Mouse (Mus musculus) lung, adult 2 months (tissue): Measurements from ENCODE around the gene Capza1. TPM values are rescaled to one million over a fixed set of nuclear protein-coding genes. Genes with fewer than 3 reads are reported as not detected.

ENCODE experiments used
- DNase-seq: peaks from one replicate; pipeline ENCODE4 v3.0.0; 2022
- H3K4me1 ChIP-seq: fragments of 200-500 bp; 2 replicates; pipeline ENCODE4 v1.6.1; 2011; ENCODE audit warnings: low read length; ENCODE audit not compliant: control insufficient read depth, insufficient read depth
- H3K4me3 ChIP-seq: fragments of 200-500 bp; replicated peaks from 2 replicates; pipeline ENCODE3; 2011; ENCODE audit warnings: low read depth, mild to moderate bottlenecking, control low read depth, low read length; ENCODE audit errors: extremely low read depth
- CTCF ChIP-seq: fragments of 200-500 bp; IDR thresholded peaks from 2 replicates; pipeline ENCODE4 v1.5.1; 2011; ENCODE audit warnings: mild to moderate bottlenecking, low read length, control low read depth; ENCODE audit not compliant: insufficient read depth
- POLR2A ChIP-seq: fragments of 200-500 bp; IDR thresholded peaks from 2 replicates; pipeline ENCODE4 v1.6.1; 2011; ENCODE audit warnings: low read depth, mild to moderate bottlenecking, control low read depth, low read length, borderline replicate concordance; ENCODE audit errors: extremely low read depth
- WGBS: fragments of 180-500 bp; shearing (Covaris S2); methylation state at CpG from one replicate; pipeline ENCODE4 v1.1.7; 2018; 5-methylcytosine and 5-hydroxymethylcytosine counted together
- polyA plus RNA-seq: library from polyadenylated mRNA; depleted of rRNA; stranded (reverse); fragments of >200 nt; gene quantifications from 2 replicates; pipeline ENCODE4 v1.2.3, GENCODE M21; 2012; rRNA removed

Gene Capza1
- polyA plus RNA-seq, 1 experiment = 31.0 TPM

DNA sequence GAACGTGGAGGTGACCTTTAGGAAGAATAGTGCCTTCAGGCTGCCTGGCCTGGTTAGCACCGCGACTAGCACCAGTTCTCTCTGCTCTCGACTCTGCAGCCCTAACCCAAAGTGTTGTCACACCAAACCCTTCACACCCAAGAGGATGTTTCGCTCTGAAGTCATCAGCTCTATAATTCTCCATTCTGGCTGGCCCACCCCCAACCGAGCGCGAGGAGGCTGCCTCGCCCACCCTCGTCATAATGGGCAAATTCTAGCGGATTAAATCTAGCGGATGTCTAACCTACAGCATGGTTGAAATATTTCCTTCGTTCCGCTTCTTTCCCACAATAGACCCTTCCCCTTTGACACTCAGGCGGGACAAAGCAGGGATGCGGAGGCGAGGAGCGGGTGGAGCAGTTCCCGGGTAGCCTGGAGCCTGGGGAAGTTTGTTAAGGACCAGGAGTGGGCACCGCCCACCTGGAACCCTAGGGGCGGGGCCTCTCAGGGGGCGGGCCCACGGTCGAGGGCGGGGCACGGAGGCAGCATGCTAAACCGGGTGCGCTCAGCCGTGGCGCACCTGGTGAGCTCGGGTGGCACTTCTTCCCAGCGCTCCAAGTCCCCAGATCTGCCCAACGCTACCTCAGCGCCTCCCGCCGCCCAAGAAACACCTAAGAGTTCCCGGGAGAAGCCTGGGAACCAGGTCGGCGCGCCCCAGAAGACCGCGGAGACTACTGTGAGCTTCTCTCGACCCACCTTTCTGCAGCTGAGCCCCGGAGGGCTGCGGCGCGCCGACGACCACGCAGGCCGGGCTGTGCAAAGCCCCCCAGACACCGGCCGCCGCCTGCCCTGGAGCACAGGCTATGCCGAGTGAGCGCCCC lies 83.5 kb downstream of the Capza1 start, which contains the start of gene Ppm1j:
Gene Ppm1j, plus strand, starts transcription at position 496 of the 860 bp plus-strand sequence.
- peaks cover 27% of the 10 kb centered on the region for H3K4me1 ChIP-seq
- no peak for TF ChIP-seq CTCF
- no peak for TF ChIP-seq POLR2A
- DNase-seq = peak; percentile 81
- peak within 1 kb of the TSS; percentile 49 for H3K4me3 ChIP-seq
- WGBS = 2% methylated on average over 56 of the region's 56 CpGs

DNA sequence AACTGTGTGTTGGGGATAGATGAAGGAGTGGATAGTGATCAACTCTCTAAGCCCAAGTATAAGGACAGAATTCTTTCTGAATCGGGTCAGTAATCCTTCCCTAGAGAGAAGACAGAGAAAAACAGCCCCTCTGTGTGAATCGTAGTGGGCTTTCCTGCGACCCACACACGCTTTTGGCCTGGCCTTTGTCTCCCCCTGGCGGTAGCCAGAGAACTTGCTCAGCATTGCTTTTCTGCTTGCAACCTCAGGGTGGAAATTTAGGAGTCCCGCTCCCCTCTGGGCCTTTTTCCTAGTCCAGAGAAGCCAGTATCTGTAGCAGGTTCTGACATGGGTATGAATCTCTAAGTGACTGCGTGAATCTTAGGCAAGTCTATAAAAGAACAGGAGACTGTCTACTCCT lies 84.4 kb downstream of the Capza1 start:
- no peak for TF ChIP-seq POLR2A
- TF ChIP-seq CTCF = peak; percentile 93
- 2% methylated on average over 7 of the region's 7 CpGs for WGBS
- peak; percentile 62 for DNase-seq
- Histone ChIP-seq H3K4me3 (no peak overlapping the region), H3K4me1 (peaks cover 27% of the 10 kb centered on the region)

DNA sequence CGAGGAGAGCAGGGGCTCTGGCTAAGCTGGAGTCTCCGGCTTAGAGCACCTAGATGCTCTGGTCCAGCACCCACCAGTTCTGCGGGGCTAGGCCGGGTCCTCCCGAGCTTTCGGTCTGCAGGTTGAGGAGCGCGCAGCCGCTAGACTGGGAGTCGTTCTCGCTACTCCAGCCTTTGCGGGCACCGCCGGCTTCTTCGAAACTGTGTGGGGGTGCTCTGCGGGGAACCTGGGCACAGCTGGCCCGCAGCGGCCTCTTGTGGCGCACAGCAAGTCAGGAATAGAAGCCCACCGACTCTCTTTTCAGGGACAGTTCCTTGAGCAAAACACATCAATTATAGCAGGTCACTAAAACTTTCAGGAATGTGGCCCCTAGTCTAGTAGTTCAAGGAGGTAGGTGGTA lies 87.0 kb downstream of the Capza1 start:
- H3K4me3 ChIP-seq = no peak overlapping the region
- WGBS = 8% methylated on average over 20 of the region's 20 CpGs
- H3K4me1 ChIP-seq = peaks cover 20% of the 10 kb centered on the region
- no peak for DNase-seq
- TF ChIP-seq CTCF = no peak
- no peak for TF ChIP-seq POLR2A

DNA sequence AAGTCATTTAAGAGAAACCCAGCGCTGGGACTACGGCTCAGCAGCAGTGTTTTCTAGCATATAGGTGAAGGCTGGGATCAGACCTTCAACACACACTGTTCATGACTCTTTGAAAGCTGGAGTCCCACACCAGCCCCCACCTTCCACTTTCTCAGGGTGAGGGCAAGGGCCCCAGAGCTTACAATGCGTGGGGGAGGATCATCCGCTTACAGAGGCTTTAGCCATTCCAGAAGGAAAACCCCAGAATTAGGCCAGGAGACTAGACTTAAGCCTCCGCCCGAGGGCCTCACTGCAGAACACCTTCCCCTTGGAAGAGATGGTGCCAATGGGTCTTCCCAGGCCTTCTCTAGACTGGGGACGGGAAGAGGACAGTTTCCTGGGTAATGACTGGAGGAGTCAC lies 91.0 kb downstream of the Capza1 start:
- 85% methylated on average over 7 of the region's 7 CpGs for WGBS
- no peak overlapping the region for H3K4me3 ChIP-seq
- H3K4me1 ChIP-seq = peaks cover 3% of the 10 kb centered on the region; the same call in 1 of the 2 replicates
- no peak for DNase-seq
- no peak for TF ChIP-seq CTCF
- TF ChIP-seq POLR2A = no peak

Other genes starting within 250 kb of the Capza1 start
- gene Slc16a1, start 225.8 kb downstream of the Capza1 start, polyA plus RNA-seq = 14.5 and 15.7 TPM in 2 replicates
- 8.0 and 10.8 TPM in 2 replicates for gene Ppm1j, start 83.4 kb downstream of the Capza1 start, polyA plus RNA-seq
- gene Fam19a3, start 82.7 kb downstream of the Capza1 start, polyA plus RNA-seq = 0.34 and 0.38 TPM in 2 replicates
- 107 and 140 TPM in 2 replicates for gene Rhoc, start 76.1 kb downstream of the Capza1 start, polyA plus RNA-seq
- 12.7 and 13.5 TPM in 2 replicates for gene Mov10, start 45.9 kb downstream of the Capza1 start, polyA plus RNA-seq
- 7.8 and 9.1 TPM in 2 replicates for gene St7l, start 500 bp downstream of the Capza1 start, polyA plus RNA-seq
- 3.5 and 4.9 TPM in 2 replicates for gene Wnt2b, start 97.4 kb upstream of the Capza1 start, polyA plus RNA-seq
- gene Cttnbp2nl, start 188.6 kb upstream of the Capza1 start, polyA plus RNA-seq = 18.5 and 21.6 TPM in 2 replicates
- gene 4930564D02Rik, start 202.3 kb upstream of the Capza1 start, polyA plus RNA-seq = not detected in 2 replicates